9 mouse cellular contexts compared by ENCODE assay signal in genomic region chr6:7965833-7966522, GRCm38 (mm10).
DNase-seq lines count a peak whose midpoint lies in the region; ATAC-seq and TF ChIP-seq lines count a peak whose summit lies in the region.
"Had no signal": no experiment of that assay in that cellular context is flagged by ENCODE, and none has a peak within 500 bp of the region (broad histone marks: within the 10 kb centered on the region; RNA-seq: fewer than 3 reads in every experiment).

No protein-coding gene starts in this region.

- H3K36me3 ChIP-seq in heart, embryonic 11.5 days (ENCODE audit: control insufficient read depth, insufficient read depth, low read length), result no peaks in the 10 kb centered on the region
- H3K36me3 ChIP-seq in forebrain, embryonic 16.5 days (ENCODE audit: control insufficient read depth, insufficient read depth), result no peaks in the 10 kb centered on the region
- no peaks in the 10 kb centered on the region for H3K36me3 ChIP-seq in kidney, postnatal 0 days (ENCODE audit: insufficient read depth, low read length)
- no peaks in the 10 kb centered on the region for H3K36me3 ChIP-seq in neural tube, embryonic 11.5 days (ENCODE audit: control insufficient read depth, insufficient read depth, low read length)

- H3K4me2 ChIP-seq in heart, embryonic 11.5 days, result no peak overlapping the region
- H3K4me2 ChIP-seq in forebrain, embryonic 16.5 days (ENCODE audit: low read length), result no peak overlapping the region
- H3K4me2 ChIP-seq in kidney, postnatal 0 days (ENCODE audit: low read length), result 0 out of 2 replicates have a peak overlapping the region, but pooled peaks have one; percentile 8
- no peak overlapping the region for H3K4me2 ChIP-seq in neural tube, embryonic 11.5 days (ENCODE audit: low read depth)

- WGBS in heart, embryonic 11.5 days (ENCODE audit: insufficient replicate concordance), result 59% methylated on average over 11 of the region's 11 CpGs
- WGBS in forebrain, embryonic 16.5 days, result 59% methylated on average over 11 of the region's 11 CpGs
- WGBS in kidney, postnatal 0 days, result 9% methylated on average over 11 of the region's 11 CpGs
- 44% methylated on average over 11 of the region's 11 CpGs for WGBS in neural tube, embryonic 11.5 days

- peak; percentile 68; the same call in 1 of the 2 replicates for ATAC-seq in heart, embryonic 11.5 days (replicated peaks; ENCODE audit: insufficient number of reproducible peaks, low FRiP score, low TSS enrichment)
- ATAC-seq in forebrain, embryonic 16.5 days, result 0 out of 2 replicates have a peak, but pooled peaks have one; percentile 28
- ATAC-seq in kidney, postnatal 0 days (replicated peaks; ENCODE audit: low FRiP score, low read depth), result peak; percentile 84
- ATAC-seq in neural tube, embryonic 11.5 days (ENCODE audit: insufficient read depth, low FRiP score, low TSS enrichment), result peak; percentile 58; the same call in 1 of the 2 replicates

- intact Hi-C loops in heart, postnatal 25 days (cut with DNase I), result loop anchor here (5.0 kb wide), 1 partner anchor 119 kb away; no protein-coding TSS in a partner anchor

- no peak for TF ChIP-seq CTCF in kidney, postnatal 0 days (IDR thresholded peaks at IDR 0.05; ENCODE audit: low read depth)

- no peak overlapping the region for H3K4me3 ChIP-seq in heart, embryonic 11.5 days (ENCODE audit: low read depth, low read length)
- H3K4me3 ChIP-seq in forebrain, embryonic 16.5 days (replicated peaks; ENCODE audit: low read length), result no peak overlapping the region
- H3K4me3 ChIP-seq in kidney, postnatal 0 days (replicated peaks; ENCODE audit: low read depth, low read length), result no peak overlapping the region
- H3K4me3 ChIP-seq in neural tube, embryonic 11.5 days (ENCODE audit: low read depth, low read length), result no peak overlapping the region

- no peak overlapping the region for H3K27ac ChIP-seq in heart, embryonic 11.5 days (ENCODE audit: low read depth, low read length)
- no peak overlapping the region for H3K27ac ChIP-seq in forebrain, embryonic 16.5 days (ENCODE audit: low read length)
- no peak overlapping the region for H3K27ac ChIP-seq in kidney, postnatal 0 days
- no peak overlapping the region for H3K27ac ChIP-seq in neural tube, embryonic 11.5 days (ENCODE audit: low read depth, low read length)

- no peak overlapping the region for H3K9ac ChIP-seq in heart, embryonic 11.5 days (ENCODE audit: low read depth, low read length)
- no peak overlapping the region for H3K9ac ChIP-seq in forebrain, embryonic 16.5 days (replicated peaks; ENCODE audit: low read depth, low read length)
- no peak overlapping the region for H3K9ac ChIP-seq in kidney, postnatal 0 days (ENCODE audit: low read depth, low read length)
- H3K9ac ChIP-seq in neural tube, embryonic 11.5 days (ENCODE audit: low read length), result no peak overlapping the region

- H3K9me3 ChIP-seq in heart, embryonic 11.5 days (replicated peaks; ENCODE audit: control insufficient read depth, low read length), result no peaks in the 10 kb centered on the region
- no peaks in the 10 kb centered on the region for H3K9me3 ChIP-seq in forebrain, embryonic 16.5 days (ENCODE audit: control insufficient read depth, low read length)
- H3K9me3 ChIP-seq in kidney, postnatal 0 days (replicated peaks; ENCODE audit: low read length), result no peaks in the 10 kb centered on the region
- H3K9me3 ChIP-seq in neural tube, embryonic 11.5 days (ENCODE audit: control insufficient read depth, low read length), result no peaks in the 10 kb centered on the region

- no peaks in the 10 kb centered on the region for H3K27me3 ChIP-seq in heart, embryonic 11.5 days (ENCODE audit: control insufficient read depth, insufficient read depth, low read length)
- H3K27me3 ChIP-seq in forebrain, embryonic 16.5 days (replicated peaks; ENCODE audit: control insufficient read depth, insufficient read depth, low read length), result no peaks in the 10 kb centered on the region
- H3K27me3 ChIP-seq in kidney, postnatal 0 days (ENCODE audit: insufficient read depth, low read length), result no peaks in the 10 kb centered on the region
- H3K27me3 ChIP-seq in neural tube, embryonic 11.5 days (ENCODE audit: control insufficient read depth, insufficient read depth, low read length), result no peaks in the 10 kb centered on the region

- DNase-seq in heart, postnatal 25 days (ENCODE audit: low spot score), result no peak
- peak; percentile 71 for DNase-seq in kidney, postnatal 0 days (ENCODE audit: low spot score)
- peak; percentile 40 for DNase-seq in neural tube, embryonic 11.5 days (ENCODE audit: low spot score)
- DNase-seq in ovary, adult 18-20 months (ENCODE audit: low spot score), result no peak
- DNase-seq in cerebellum, postnatal 25 days, result no peak
- no peak for DNase-seq in urinary bladder, postnatal 36 days (ENCODE audit: low spot score in 2 of 2)
- DNase-seq: gastrocnemius, postnatal 36 days had no signal

- no peaks in the 10 kb centered on the region; the same call in 1 of the 2 replicates for H3K4me1 ChIP-seq in heart, embryonic 11.5 days (ENCODE audit: control insufficient read depth, insufficient read depth, low read length)
- H3K4me1 ChIP-seq in forebrain, embryonic 16.5 days (replicated peaks; ENCODE audit: control insufficient read depth, insufficient read depth, low read length), result no peaks in the 10 kb centered on the region
- H3K4me1 ChIP-seq in kidney, postnatal 0 days (replicated peaks; ENCODE audit: insufficient read depth, low read length), result 0 out of 2 replicates have a peak, but pooled peaks cover 3% of the 10 kb centered on the region
- H3K4me1 ChIP-seq in neural tube, embryonic 11.5 days (ENCODE audit: control insufficient read depth, insufficient read depth, low read length), result no peaks in the 10 kb centered on the region

Comparison
In these comparisons a context has a peak if more than half of its experiments do, and no peak if none do; other contexts are left out.
1. ATAC-seq: peak in every context shown above with its lines; median percentile 84 in kidney, postnatal 0 days; 68 in heart, embryonic 11.5 days; 58 in neural tube, embryonic 11.5 days; 28 in forebrain, embryonic 16.5 days.
2. DNase-seq: peak in kidney, postnatal 0 days (single experiment) and neural tube, embryonic 11.5 days (single experiment); none in heart, postnatal 25 days (single experiment), ovary, adult 18-20 months (single experiment), cerebellum, postnatal 25 days (0 of 2) and urinary bladder, postnatal 36 days (0 of 2).